Mouse (Mus musculus): ENCODE data around the gene 1700025G04Rik. TPM values are rescaled to one million over a fixed set of nuclear protein-coding genes. Genes with fewer than 3 reads are reported as not detected.

Gene 1700025G04Rik
- total and polyA plus RNA-seq, 3 experiments, result 1.5 to 19.5 (median 12.8) TPM

DNA sequence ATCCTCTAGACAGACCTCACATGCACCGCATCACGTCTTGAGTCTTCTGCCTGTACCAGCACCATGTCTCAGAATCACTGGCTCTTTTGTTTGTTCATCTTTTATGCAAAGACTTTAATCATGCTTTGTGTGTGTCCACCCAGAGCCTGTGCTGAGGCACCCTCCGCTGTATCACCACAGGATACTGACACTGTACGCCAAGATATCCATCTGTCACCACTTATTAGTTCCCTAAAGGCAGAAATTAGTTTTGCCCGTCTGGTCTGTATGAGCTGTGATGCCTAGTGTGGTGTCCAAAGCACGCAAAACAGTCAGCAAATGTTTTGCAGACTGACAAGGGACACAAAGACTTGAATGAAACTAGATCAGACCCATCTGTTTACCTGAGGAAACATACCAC is 95.7 kb downstream of the 1700025G04Rik start:
- no peak for DNase-seq (ENCODE audit: extremely low read depth)
- dilution Hi-C loops (cut with MboI; ENCODE audit: extremely low pct_ligation_motif_present, extremely low pct_unique_long_range_greater_than_20kb, low sequenced_read_pairs), result no loop called here
- H3K36me3 ChIP-seq (replicated peaks in 1 of 2; ENCODE audit: control insufficient read depth in 1 of 2, insufficient read depth in 1 of 2, low read length in 1 of 2), result peaks cover 0 to 6% of the 10 kb centered on the region in 2 experiments

DNA sequence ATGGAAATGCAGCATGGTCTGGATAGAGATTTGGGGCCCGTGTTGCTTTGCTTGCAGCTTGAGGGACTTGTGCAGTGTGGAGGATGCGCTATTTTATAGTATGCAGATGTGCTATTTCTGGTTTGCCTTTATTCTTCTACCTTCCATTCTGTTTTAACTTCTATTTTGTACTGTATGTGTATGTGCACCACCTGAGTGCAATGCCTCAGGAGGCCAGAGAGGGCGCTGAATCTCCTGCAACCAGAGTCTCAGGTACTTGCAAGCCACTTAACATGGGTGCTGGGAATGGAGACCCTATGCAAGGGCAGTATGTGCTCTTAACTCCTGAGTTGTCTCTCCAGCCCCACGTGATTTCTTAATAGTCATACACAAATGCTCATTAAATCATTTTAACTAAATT is 98.4 kb downstream of the 1700025G04Rik start:
- dilution Hi-C loops (cut with MboI; ENCODE audit: extremely low pct_ligation_motif_present, extremely low pct_unique_long_range_greater_than_20kb, low sequenced_read_pairs) (no loop called here), in situ Hi-C loops (cut with MboI; ENCODE audit: low pct_ligation_motif_present, low pct_unique_long_range_greater_than_20kb, low sequenced_read_pairs) (no loop called here)
- Histone ChIP-seq H3K4me3 (replicated peaks in 1 of 3; ENCODE audit: low read depth in 2 of 3, low read length in 2 of 3, poor library complexity in 1 of 3) (no peak overlapping the region), H3K79me2 (replicated peaks; ENCODE audit: control insufficient read depth, extremely low read depth, insufficient read depth, poor library complexity, severe bottlenecking) (no peaks in the 10 kb centered on the region), H3K27ac (ENCODE audit: insufficient read depth, low read depth) (no peak overlapping the region), H3K9me3 (replicated peaks; ENCODE audit: low read length) (peaks cover 3% of the 10 kb centered on the region), H3K4me1 (ENCODE audit: control insufficient read depth in 1 of 2, insufficient read depth in 2 of 2) (peaks cover 0 to 3% of the 10 kb centered on the region in 2 experiments; a peak in 1 of 4 replicates), H3K4me2 (ENCODE audit: insufficient read depth, low read depth, poor library complexity, severe bottlenecking) (no peak overlapping the region), H3K27me3 (replicated peaks) (no peaks in the 10 kb centered on the region), H3K36me3 (replicated peaks in 1 of 2; ENCODE audit: control insufficient read depth in 1 of 2, insufficient read depth in 1 of 2, low read length in 1 of 2) (peaks cover 0 to 3% of the 10 kb centered on the region in 2 experiments), H3K9ac (ENCODE audit: insufficient read depth, low read depth) (no peak overlapping the region)
- no peak for TF ChIP-seq ZC3H11A (IDR thresholded peaks at IDR 0.05; ENCODE audit: low read depth, low read length)
- TF ChIP-seq USF2 (conservative IDR thresholded peaks at IDR 0.05; ENCODE audit: low read depth, low read length), result no peak
- TF ChIP-seq POLR2A (IDR thresholded peaks at IDR 0.05; ENCODE audit: low read depth, low read length), result no peak
- TF ChIP-seq CHD1 (IDR thresholded peaks at IDR 0.05; ENCODE audit: low read depth, low read length), result no peak
- no peak for TF ChIP-seq ELF1 (IDR thresholded peaks at IDR 0.05; ENCODE audit: low read depth, low read length)
- no peak for TF ChIP-seq UBTF (IDR thresholded peaks at IDR 0.05; ENCODE audit: low read depth, low read length)
- no peak for TF ChIP-seq POLR2AphosphoS2 (IDR thresholded peaks at IDR 0.05; ENCODE audit: low read depth, low read length)
- no peak for TF ChIP-seq ZNF384 (IDR thresholded peaks at IDR 0.05; ENCODE audit: low read depth, low read length)
- TF ChIP-seq MAX (IDR thresholded peaks at IDR 0.05; ENCODE audit: low read length), result no peak
- TF ChIP-seq BHLHE40 (IDR thresholded peaks at IDR 0.05; ENCODE audit: low read depth, low read length), result no peak
- no peak for TF ChIP-seq ZKSCAN1 (IDR thresholded peaks at IDR 0.05; ENCODE audit: borderline replicate concordance, low read depth, low read length)
- no peak for TF ChIP-seq NELFE (IDR thresholded peaks at IDR 0.05; ENCODE audit: low read depth, low read length)
- no peak for TF ChIP-seq TCF12 (IDR thresholded peaks at IDR 0.05; ENCODE audit: low read depth, low read length)
- no peak for TF ChIP-seq HCFC1 (IDR thresholded peaks at IDR 0.05; ENCODE audit: low read depth, low read length)
- DNase-seq (ENCODE audit: extremely low read depth), result no peak

More for the DNA sequence above, 95.7 kb downstream of the 1700025G04Rik start:
- Histone ChIP-seq H3K27me3 (replicated peaks) (no peaks in the 10 kb centered on the region), H3K27ac (ENCODE audit: insufficient read depth, low read depth) (no peak overlapping the region), H3K4me2 (ENCODE audit: insufficient read depth, low read depth, poor library complexity, severe bottlenecking) (no peak overlapping the region), H3K79me2 (replicated peaks; ENCODE audit: control insufficient read depth, extremely low read depth, insufficient read depth, poor library complexity, severe bottlenecking) (no peaks in the 10 kb centered on the region), H3K4me3 (replicated peaks in 1 of 3; ENCODE audit: low read depth in 2 of 3, low read length in 2 of 3, poor library complexity in 1 of 3) (no peak overlapping the region), H3K9ac (ENCODE audit: insufficient read depth, low read depth) (no peak overlapping the region), H3K4me1 (ENCODE audit: control insufficient read depth in 1 of 2, insufficient read depth in 2 of 2) (peaks cover 0 to 14% of the 10 kb centered on the region in 2 experiments; a peak in 2 of 4 replicates), H3K9me3 (replicated peaks; ENCODE audit: low read length) (peaks cover 3% of the 10 kb centered on the region)
- TF ChIP-seq POLR2AphosphoS2 (IDR thresholded peaks at IDR 0.05; ENCODE audit: low read depth, low read length) (no peak), PAX5 (IDR thresholded peaks at IDR 0.05; ENCODE audit: low read length) (no peak), MXI1 (IDR thresholded peaks at IDR 0.05; ENCODE audit: low read depth, low read length) (no peak), TBP (conservative IDR thresholded peaks at IDR 0.05; ENCODE audit: low read depth, low read length) (no peak), POLR2A (IDR thresholded peaks at IDR 0.05; ENCODE audit: low read depth, low read length) (no peak), MAX (IDR thresholded peaks at IDR 0.05; ENCODE audit: low read length) (no peak), JUN (IDR thresholded peaks at IDR 0.05; ENCODE audit: insufficient read depth, low read depth, low read length) (no peak), SMC3 (IDR thresholded peaks at IDR 0.05; ENCODE audit: low read depth, low read length) (no peak), SIN3A (IDR thresholded peaks at IDR 0.05; ENCODE audit: low read length) (no peak), CHD1 (IDR thresholded peaks at IDR 0.05; ENCODE audit: low read depth, low read length) (no peak), USF2 (conservative IDR thresholded peaks at IDR 0.05; ENCODE audit: low read depth, low read length) (no peak), IRF4 (IDR thresholded peaks at IDR 0.05; ENCODE audit: low read depth, low read length) (no peak), JUND (conservative IDR thresholded peaks at IDR 0.05; ENCODE audit: low read depth, low read length) (no peak), MEF2A (IDR thresholded peaks at IDR 0.05; ENCODE audit: borderline replicate concordance, low read depth, low read length) (no peak), RCOR1 (conservative IDR thresholded peaks at IDR 0.05; ENCODE audit: low read depth, low read length) (no peak), HCFC1 (IDR thresholded peaks at IDR 0.05; ENCODE audit: low read depth, low read length) (no peak), USF1 (IDR thresholded peaks at IDR 0.05; ENCODE audit: low read depth, low read length) (no peak), KAT2A (IDR thresholded peaks at IDR 0.05; ENCODE audit: insufficient replicate concordance, low read length) (no peak), RAD21 (IDR thresholded peaks at IDR 0.05; ENCODE audit: low read depth, low read length) (no peak)
- in situ Hi-C loops (cut with MboI; ENCODE audit: low pct_ligation_motif_present, low pct_unique_long_range_greater_than_20kb, low sequenced_read_pairs), result no loop called here
